Mouse (Mus musculus) heart, embryonic 16.5 days (tissue): ENCODE measurements at regions not wholly inside any gene's neighbourhood (a gene's known extent, or its start where the extent isn't known, plus 50 kb on each side); places are given as distances from the start of the nearest gene placed in this dataset.
A peak's percentile ranks its signal among the peaks of the same experiment; 100 is the strongest.

Source experiments
- ATAC-seq: fragments of 200-750 bp; cut with Nextera tagmentation; replicated peaks from 2 replicates; pipeline ENCODE4 v1.8.0; 2017; ENCODE audit warnings: moderate number of reproducible peaks; ENCODE audit not compliant: insufficient read depth, low FRiP score; ENCODE audit errors: extremely low read depth
- H3K27ac ChIP-seq: fragments of 300-500 bp; sonication (generic); 2 replicates; pipeline ENCODE4 v1.5.1; 2014; ENCODE audit warnings: mild to moderate bottlenecking, low read length, control low read depth, moderate library complexity
- H3K27me3 ChIP-seq: fragments of 300-500 bp; sonication (generic); 2 replicates; pipeline ENCODE4 v1.6.1; 2014; ENCODE audit warnings: low read length, mixed read lengths; ENCODE audit not compliant: control insufficient read depth, insufficient read depth
- H3K36me3 ChIP-seq: fragments of 300-500 bp; sonication (generic); 2 replicates; pipeline ENCODE4 v1.6.1; 2014; ENCODE audit not compliant: control insufficient read depth, insufficient read depth
- H3K4me1 ChIP-seq: fragments of 300-500 bp; sonication (generic); 2 replicates; pipeline ENCODE4 v1.6.1; 2014; ENCODE audit warnings: low read length, mixed read lengths; ENCODE audit not compliant: control insufficient read depth, insufficient read depth
- H3K4me2 ChIP-seq: fragments of 300-500 bp; sonication (generic); 2 replicates; pipeline ENCODE4 v1.6.1; 2014; ENCODE audit warnings: low read depth, mild to moderate bottlenecking, control low read depth, low read length
- H3K4me3 ChIP-seq: fragments of 300-500 bp; sonication (generic); 2 replicates; pipeline ENCODE4 v1.5.1; 2014; ENCODE audit warnings: mild to moderate bottlenecking, control low read depth, low read length
- H3K9ac ChIP-seq: fragments of 300-500 bp; sonication (generic); 2 replicates; pipeline ENCODE4 v1.6.1; 2014; ENCODE audit warnings: low read length, control low read depth
- H3K9me3 ChIP-seq: fragments of 300-500 bp; sonication (generic); replicated peaks from 2 replicates; pipeline ENCODE4 v1.6.1; 2016; ENCODE audit warnings: low read length; ENCODE audit not compliant: control insufficient read depth
- WGBS: fragments of 180-500 bp; shearing (Covaris S2); extraction: QIAGEN DNeasy Blood & Tissue Kit; methylation state at CpG from one replicate; pipeline ENCODE4 v1.1.7; 2014; 5-methylcytosine and 5-hydroxymethylcytosine counted together

DNA sequence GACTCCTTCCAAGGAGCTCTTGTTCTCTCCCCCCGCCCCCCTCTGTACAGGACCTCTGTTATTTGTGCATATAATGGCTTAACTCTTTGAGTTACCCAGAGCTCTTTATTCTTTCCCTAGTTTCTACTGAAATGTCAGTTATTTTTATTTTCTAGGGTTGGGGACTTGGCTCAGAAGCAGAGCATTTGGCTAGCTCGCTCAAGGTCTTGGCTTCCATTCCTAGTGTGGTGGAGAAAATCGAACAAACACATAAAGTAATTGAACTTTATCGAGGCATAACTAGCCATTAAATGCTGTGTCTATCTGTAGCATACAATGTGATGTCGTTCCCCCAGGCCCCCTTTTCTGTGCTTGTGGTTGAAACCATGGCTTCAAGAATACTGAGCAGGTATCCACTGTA is 716.5 kb upstream of the Car8 start:
- Histone ChIP-seq H3K36me3 (no peaks in the 10 kb centered on the region), H3K4me3 (no peak overlapping the region), H3K27me3 (no peaks in the 10 kb centered on the region), H3K9ac (no peak overlapping the region), H3K27ac (no peak overlapping the region; the same call in 1 of the 2 replicates), H3K4me2 (no peak overlapping the region), H3K9me3 (no peaks in the 10 kb centered on the region), H3K4me1 (peaks cover 16% of the 10 kb centered on the region)
- no peak for ATAC-seq
- WGBS, result 82% methylated on average over 5 of the region's 5 CpGs

DNA sequence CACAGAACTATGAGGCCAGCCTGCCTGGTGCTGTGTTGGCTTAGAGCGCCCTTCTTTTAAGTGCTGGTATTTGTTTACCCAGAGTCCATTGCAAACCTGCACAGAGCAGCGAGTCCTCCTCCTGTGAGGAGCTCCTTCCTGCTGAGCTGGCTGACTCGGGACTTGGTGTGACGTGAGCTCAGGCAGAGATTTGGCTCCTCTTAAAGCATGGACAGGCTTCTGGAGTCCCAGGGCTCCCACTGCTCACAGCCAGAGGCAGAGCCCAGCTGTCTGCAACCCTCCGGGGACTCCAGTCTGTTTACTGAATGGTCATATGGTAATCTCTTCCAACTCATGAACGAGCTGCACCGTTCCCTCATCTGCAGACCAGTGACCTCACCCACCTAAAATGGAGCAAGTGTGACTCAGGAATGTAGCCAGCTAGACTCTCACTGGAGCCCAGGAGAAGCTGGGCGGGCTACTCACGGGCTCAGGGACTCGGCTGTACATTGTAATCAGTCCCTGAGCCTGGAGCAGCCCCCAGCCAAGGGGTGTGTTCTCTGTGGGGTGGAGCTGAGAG is 715.6 kb upstream of the Car8 start:
- Histone ChIP-seq H3K27me3 (no peaks in the 10 kb centered on the region), H3K4me3 (peak overlapping the region; percentile 34), H3K9me3 (no peaks in the 10 kb centered on the region), H3K4me2 (peak overlapping the region; percentile 56), H3K4me1 (peaks cover 16% of the 10 kb centered on the region), H3K9ac (peak overlapping the region; percentile 65), H3K27ac (peak overlapping the region; percentile 97), H3K36me3 (no peaks in the 10 kb centered on the region)
- whole genome bisulfite sequencing, result 11% methylated on average over 10 of the region's 10 CpGs
- peak; percentile 91 for ATAC-seq

DNA sequence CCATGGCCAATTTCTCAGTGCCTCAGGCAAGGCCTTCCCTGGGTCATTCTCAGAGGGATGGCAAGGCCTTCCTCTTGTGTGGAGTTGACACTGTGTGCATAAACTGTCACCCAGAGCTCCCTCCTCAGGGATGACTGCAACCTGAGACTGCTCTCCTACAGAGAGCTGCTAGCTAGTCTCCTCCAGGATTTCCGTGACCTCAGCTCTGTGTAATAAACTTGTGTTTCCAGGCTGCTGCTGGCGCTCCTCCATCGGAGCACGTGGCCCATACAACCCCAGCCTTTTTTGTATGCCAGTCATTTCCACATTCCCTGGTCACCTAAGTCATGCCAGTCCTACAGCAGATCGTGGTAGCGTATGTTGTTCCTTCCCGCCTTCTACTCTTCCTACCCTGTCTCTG is 714.3 kb upstream of the Car8 start:
- Histone ChIP-seq H3K9me3 (no peaks in the 10 kb centered on the region), H3K27ac (peak overlapping the region; percentile 97; the same call in 1 of the 2 replicates), H3K9ac (no peak overlapping the region), H3K4me2 (no peak overlapping the region), H3K4me3 (no peak overlapping the region), H3K4me1 (peaks cover 16% of the 10 kb centered on the region), H3K27me3 (no peaks in the 10 kb centered on the region), H3K36me3 (no peaks in the 10 kb centered on the region)
- WGBS, result 80% methylated on average over 7 of the region's 7 CpGs
- ATAC-seq, result no peak

DNA sequence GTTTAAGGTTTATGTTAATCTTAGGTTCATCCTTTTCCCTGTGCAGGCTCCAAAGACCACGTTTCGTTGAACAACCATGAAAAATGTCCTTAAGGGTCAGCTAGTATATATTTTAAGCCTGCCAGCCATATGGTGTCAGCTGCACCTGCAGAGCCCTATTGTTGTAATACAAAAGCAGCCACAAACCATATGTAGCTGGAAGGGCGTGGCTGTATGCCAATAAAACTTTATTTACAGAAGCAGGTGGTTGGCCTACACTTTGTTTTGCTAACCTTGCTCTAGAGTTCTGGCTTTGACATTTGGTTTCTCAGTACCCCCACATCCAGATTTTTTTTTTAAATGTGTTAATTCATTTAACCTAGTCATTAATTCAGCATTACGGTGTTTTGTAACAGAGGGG is 711.1 kb upstream of the Car8 start:
- H3K4me2 ChIP-seq, result no peak overlapping the region
- ATAC-seq, result no peak
- no peaks in the 10 kb centered on the region for H3K9me3 ChIP-seq
- no peaks in the 10 kb centered on the region for H3K36me3 ChIP-seq
- WGBS, result 76% methylated on average over 4 of the region's 4 CpGs
- no peaks in the 10 kb centered on the region for H3K27me3 ChIP-seq
- peaks cover 14% of the 10 kb centered on the region for H3K4me1 ChIP-seq
- H3K27ac ChIP-seq, result no peak overlapping the region
- no peak overlapping the region for H3K4me3 ChIP-seq
- H3K9ac ChIP-seq, result no peak overlapping the region

DNA sequence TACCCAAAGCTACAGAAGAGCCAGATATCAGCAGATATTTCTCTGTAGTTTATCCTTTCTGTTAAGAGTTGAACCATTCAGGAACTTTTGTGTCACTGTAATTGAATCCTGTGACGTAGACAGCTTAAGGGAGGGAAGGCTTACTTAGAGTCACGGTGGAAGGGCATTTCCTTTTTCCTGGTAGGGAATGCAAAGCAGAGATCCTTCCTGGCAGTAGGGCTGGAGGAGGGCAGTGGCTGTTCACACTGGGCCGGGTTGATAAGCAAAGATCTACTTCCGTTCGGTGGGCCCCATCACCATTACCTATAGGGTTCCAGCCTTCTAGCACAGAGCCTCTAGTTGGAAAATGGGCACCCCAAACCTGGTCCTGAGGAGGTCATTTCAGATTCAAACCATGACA is 710.7 kb upstream of the Car8 start:
- ATAC-seq, result no peak
- Histone ChIP-seq H3K9me3 (no peaks in the 10 kb centered on the region), H3K4me1 (peaks cover 11% of the 10 kb centered on the region), H3K4me2 (no peak overlapping the region), H3K9ac (no peak overlapping the region), H3K27me3 (no peaks in the 10 kb centered on the region), H3K36me3 (no peaks in the 10 kb centered on the region), H3K4me3 (no peak overlapping the region), H3K27ac (no peak overlapping the region)
- 41% methylated on average over 5 of the region's 5 CpGs for WGBS

DNA sequence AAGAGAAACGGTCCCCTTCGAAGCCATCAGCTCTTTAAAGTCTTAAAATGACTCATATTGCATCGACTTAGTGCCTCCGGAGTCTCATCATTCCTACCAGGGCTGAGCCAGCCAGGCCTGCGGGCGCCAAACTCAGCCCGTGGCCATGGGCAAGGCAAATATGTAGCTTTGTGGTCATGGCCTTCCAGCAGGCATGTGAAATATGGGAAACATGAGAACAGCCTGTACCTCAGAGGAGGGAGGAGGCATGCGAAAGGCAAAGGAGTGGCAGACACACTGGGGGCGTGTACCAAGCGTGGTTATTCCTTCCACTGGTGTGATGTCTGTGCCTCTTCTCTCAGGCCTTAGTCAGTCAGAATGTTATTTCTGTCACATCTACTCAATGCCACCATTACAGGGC is 706.3 kb upstream of the Car8 start:
- Histone ChIP-seq H3K4me1 (no peaks in the 10 kb centered on the region), H3K4me2 (no peak overlapping the region)
- WGBS, result 90% methylated on average over 10 of the region's 10 CpGs

DNA sequence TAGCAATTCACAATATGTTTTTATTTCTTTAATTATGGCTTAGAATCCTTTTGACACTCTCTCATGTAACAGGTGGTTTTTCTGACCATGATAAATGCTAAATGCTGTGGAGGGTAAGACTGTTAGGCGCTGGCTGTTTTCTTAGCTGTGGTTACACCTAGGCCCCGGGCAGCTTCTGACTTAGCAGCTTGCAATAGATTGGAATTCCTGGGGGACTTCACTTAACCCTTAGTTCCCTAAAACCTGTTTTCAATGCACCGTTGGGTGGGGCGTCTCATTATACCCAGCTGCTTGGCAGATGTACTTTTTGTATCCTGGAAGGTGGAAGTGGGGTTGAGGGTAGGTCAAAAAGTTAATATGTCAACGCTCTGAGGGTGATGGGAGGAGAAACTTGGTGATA is 704.2 kb upstream of the Car8 start:
- 59% methylated on average over 5 of the region's 5 CpGs for WGBS
- no peak overlapping the region for H3K9ac ChIP-seq
- H3K27me3 ChIP-seq, result no peaks in the 10 kb centered on the region
- H3K4me2 ChIP-seq, result no peak overlapping the region
- no peaks in the 10 kb centered on the region for H3K36me3 ChIP-seq
- no peak overlapping the region for H3K4me3 ChIP-seq
- H3K4me1 ChIP-seq, result peaks cover 13% of the 10 kb centered on the region
- no peak overlapping the region for H3K27ac ChIP-seq
- no peak for ATAC-seq
- H3K9me3 ChIP-seq, result no peaks in the 10 kb centered on the region

More for the DNA sequence above, 706.3 kb upstream of the Car8 start:
- ATAC-seq, result no peak
- Histone ChIP-seq H3K4me3 (no peak overlapping the region), H3K9me3 (no peaks in the 10 kb centered on the region), H3K36me3 (no peaks in the 10 kb centered on the region), H3K27ac (no peak overlapping the region), H3K9ac (no peak overlapping the region), H3K27me3 (no peaks in the 10 kb centered on the region)

DNA sequence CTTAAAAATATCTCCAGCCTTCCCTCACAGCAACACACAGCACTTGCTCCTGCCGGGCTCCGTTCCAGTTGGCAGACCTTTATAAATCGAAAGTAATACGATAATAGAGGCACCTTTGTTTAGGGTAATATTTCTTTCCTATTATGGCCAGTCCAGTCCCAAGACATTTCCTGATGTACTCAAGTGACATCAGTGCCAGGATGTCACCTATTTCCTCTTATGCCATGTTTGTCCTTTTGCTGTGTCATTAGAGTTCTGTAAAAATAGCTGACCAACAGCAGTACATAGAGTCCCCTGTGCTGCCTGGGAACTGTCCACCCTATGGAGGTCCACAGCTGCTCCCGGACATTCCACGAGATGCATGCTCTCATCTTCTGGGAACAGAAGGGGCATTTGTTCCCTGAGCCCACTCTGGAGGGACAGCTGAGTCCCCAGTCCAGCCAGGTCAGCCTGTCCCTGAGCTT is 700.1 kb upstream of the Car8 start:
- Histone ChIP-seq H3K9ac (no peak overlapping the region; the same call in 1 of the 2 replicates), H3K4me3 (peak overlapping the region; percentile 35), H3K4me2 (peak overlapping the region; percentile 54), H3K36me3 (no peaks in the 10 kb centered on the region), H3K4me1 (peaks cover 13% of the 10 kb centered on the region), H3K27ac (peak overlapping the region; percentile 71), H3K9me3 (no peaks in the 10 kb centered on the region), H3K27me3 (no peaks in the 10 kb centered on the region)
- ATAC-seq, result peak; percentile 73
- 16% methylated on average over 6 of the region's 6 CpGs for WGBS

DNA sequence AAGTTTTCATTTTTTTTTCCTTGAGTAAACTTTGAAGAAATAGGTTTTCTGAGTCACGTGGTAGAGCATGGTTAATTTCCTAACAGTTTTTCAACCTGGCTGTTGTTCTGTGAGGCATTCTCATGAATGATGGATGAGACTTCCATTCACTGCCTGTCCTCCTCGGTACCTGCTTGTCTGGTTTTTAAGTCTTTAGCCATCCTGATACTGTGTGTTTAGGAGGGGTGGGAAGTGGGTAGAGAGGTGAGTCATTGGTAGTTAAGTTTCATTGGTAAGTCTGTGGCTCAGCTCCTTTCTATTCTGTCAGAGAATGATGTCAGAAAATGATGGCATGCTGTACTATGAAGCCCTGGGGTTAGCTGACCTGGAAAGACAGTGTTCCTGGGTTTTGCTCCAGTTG is 697.1 kb upstream of the Car8 start:
- no peak for ATAC-seq
- Histone ChIP-seq H3K4me1 (peaks cover 13% of the 10 kb centered on the region), H3K9me3 (no peaks in the 10 kb centered on the region), H3K27me3 (no peaks in the 10 kb centered on the region), H3K27ac (no peak overlapping the region), H3K4me3 (no peak overlapping the region), H3K4me2 (no peak overlapping the region), H3K36me3 (no peaks in the 10 kb centered on the region), H3K9ac (no peak overlapping the region)
- WGBS, result 78% methylated on average over 2 of the region's 2 CpGs
